Mouse (Mus musculus) bone marrow macrophage, adult 2 months (primary cell): ENCODE data around the gene Cnksr3.

Experiments used
- CTCF ChIP-seq: IDR thresholded peaks from 2 replicates; pipeline ENCODE4 v1.5.1; 2012; ENCODE audit warnings: low read depth, mild to moderate bottlenecking, low read length, moderate library complexity
- POLR2A ChIP-seq: IDR thresholded peaks from 2 replicates; pipeline ENCODE4 v1.6.1; 2012; ENCODE audit warnings: mild to moderate bottlenecking, low read depth, low read length, borderline replicate concordance

DNA sequence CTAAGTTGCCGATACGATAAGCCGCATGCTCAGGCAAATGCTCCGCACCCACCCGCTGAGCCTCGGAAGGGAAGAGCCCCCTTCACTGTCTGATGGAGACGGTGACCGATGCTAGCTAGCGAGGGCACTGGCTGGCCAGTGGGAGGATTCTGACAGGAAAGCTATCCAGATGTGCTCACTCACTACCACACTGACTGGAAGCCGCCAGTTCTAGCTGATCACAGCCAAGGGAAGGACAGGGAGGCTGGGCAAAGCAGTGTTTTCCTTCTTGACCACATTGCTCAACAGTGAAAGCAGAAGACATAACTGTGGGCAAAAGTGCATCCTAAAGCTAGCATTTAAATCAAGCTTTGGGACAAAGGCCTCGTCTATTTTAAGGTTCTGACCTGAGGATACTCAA lies 4.7 kb downstream of the Cnksr3 start:
- no peak for TF ChIP-seq CTCF
- TF ChIP-seq POLR2A = no peak
